Mouse (Mus musculus): ENCODE data around the gene Olfr1122. TPM values are rescaled to one million over a fixed set of nuclear protein-coding genes. Genes with fewer than 3 reads are reported as not detected.
"Not testable (repeated sequence)": the region's sequence is repeated elsewhere in the genome, so short reads cannot be mapped to it uniquely, and the experiment has no call there.

Gene Olfr1122
- polyA plus RNA-seq (2014; fragmentation: Nextera tagmentation; extraction: Ambion mirVana), result not detected in 2 replicates

DNA sequence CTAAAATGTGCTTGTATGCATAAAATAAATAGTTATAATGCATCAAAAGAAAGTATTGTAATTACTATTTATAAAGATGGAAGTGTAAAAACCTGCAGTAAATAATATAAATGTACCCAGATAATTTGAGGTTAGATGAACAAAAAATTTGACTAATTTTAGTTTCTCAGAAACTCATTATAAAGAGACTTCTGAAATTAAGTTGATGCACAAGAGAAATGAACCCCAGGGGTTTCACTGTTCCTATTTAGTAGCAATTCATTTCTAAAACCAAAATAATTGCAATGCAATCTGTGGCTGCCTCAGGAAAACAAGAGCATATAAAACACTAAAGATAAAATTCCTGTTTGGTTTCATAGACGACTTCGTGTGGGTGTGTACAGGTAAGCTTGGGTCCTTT lies at the start of gene Olfr1122:
TSS of gene Olfr1122 (plus strand) at position 301 of the 400 bp plus-strand sequence.
- 80% methylated on average over 2 of the region's 2 CpGs for WGBS (ENCODE audit: insufficient replicate concordance)
- Histone ChIP-seq H3K9me3 (replicated peaks; ENCODE audit: control insufficient read depth, low read length) (no peaks in the 10 kb centered on the region), H3K27ac (ENCODE audit: low read depth, low read length) (no peak within 1 kb of the TSS), H3K27me3 (ENCODE audit: control insufficient read depth, insufficient read depth, low read length) (no peaks in the 10 kb centered on the region), H3K9ac (ENCODE audit: low read depth, low read length) (no peak within 1 kb of the TSS), H3K4me1 (ENCODE audit: control insufficient read depth, insufficient read depth, low read length) (no peaks in the 10 kb centered on the region), H3K36me3 (ENCODE audit: control insufficient read depth, insufficient read depth, low read length) (no peaks in the 10 kb centered on the region), H3K4me3 (ENCODE audit: low read depth, low read length) (no peak within 1 kb of the TSS), H3K4me2 (no peak within 1 kb of the TSS)
- no peak for ATAC-seq (replicated peaks; ENCODE audit: insufficient number of reproducible peaks, low FRiP score, low TSS enrichment)

DNA sequence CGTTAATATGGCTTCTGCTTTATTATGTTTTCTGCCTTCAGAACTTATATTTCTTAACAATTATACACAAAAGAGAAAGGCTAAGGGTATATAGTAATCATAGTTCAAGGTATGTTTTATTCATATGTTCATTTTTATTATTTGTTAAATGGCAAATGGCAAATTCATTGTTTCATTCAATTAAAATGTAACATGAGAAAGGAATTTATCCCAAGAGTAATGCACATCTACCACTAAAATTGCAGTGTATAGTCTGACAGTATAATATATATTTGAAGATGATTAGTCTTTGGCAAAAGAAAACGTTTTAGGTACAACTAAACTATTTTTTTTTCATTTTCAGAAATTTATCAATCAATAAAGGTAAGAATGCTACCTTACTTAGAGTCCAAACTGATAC lies 31.1 kb upstream of the Olfr1122 start, which contains the start of gene Olfr1120:
TSS of gene Olfr1120 (plus strand) at position 301 of the 400 bp plus-strand sequence.
- no peak within 1 kb of the TSS for H3K27ac ChIP-seq (ENCODE audit: low read depth, low read length)
- no peak within 1 kb of the TSS for H3K9ac ChIP-seq (ENCODE audit: low read depth, low read length)
- no peaks in the 10 kb centered on the region for H3K9me3 ChIP-seq (replicated peaks; ENCODE audit: control insufficient read depth, low read length)
- H3K27me3 ChIP-seq (ENCODE audit: control insufficient read depth, insufficient read depth, low read length), result no peaks in the 10 kb centered on the region
- no peak for ATAC-seq (replicated peaks; ENCODE audit: insufficient number of reproducible peaks, low FRiP score, low TSS enrichment)
- 52% methylated on average over 2 of the region's 2 CpGs for WGBS (ENCODE audit: insufficient replicate concordance)
- H3K4me2 ChIP-seq, result no peak within 1 kb of the TSS
- no peak within 1 kb of the TSS for H3K4me3 ChIP-seq (ENCODE audit: low read depth, low read length)
- no peaks in the 10 kb centered on the region for H3K4me1 ChIP-seq (ENCODE audit: control insufficient read depth, insufficient read depth, low read length)
- no peaks in the 10 kb centered on the region for H3K36me3 ChIP-seq (ENCODE audit: control insufficient read depth, insufficient read depth, low read length)

DNA sequence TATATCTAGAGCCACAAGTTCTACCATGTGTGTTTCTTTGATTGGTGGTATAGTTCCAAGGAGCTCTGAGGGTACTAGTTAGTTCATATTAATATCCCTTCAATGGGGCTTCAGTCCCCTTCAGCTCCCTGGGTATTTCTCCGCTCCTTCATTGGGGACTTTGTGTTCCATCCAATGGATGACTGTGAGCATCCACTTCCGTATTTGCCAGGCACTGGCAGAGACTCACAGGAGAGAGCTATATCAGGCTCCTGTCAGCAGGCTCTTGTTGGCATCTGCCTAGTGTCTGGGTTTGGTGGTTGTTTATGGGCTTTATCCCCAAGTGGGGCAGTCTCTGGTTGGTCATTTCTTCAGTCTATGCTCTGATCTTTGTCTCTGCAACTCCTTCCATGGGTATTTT lies 25.5 kb upstream of the Olfr1122 start:
- 79% methylated on average over 2 of the region's 2 CpGs for WGBS (ENCODE audit: insufficient replicate concordance)
- not testable (repeated sequence) for H3K4me2 ChIP-seq; H3K9me3 ChIP-seq (replicated peaks; ENCODE audit: control insufficient read depth, low read length); H3K4me1 ChIP-seq (ENCODE audit: control insufficient read depth, insufficient read depth, low read length); H3K27me3 ChIP-seq (ENCODE audit: control insufficient read depth, insufficient read depth, low read length); H3K9ac ChIP-seq (ENCODE audit: low read depth, low read length); H3K4me3 ChIP-seq (ENCODE audit: low read depth, low read length); ATAC-seq (replicated peaks; ENCODE audit: insufficient number of reproducible peaks, low FRiP score, low TSS enrichment); H3K36me3 ChIP-seq (ENCODE audit: control insufficient read depth, insufficient read depth, low read length); H3K27ac ChIP-seq (ENCODE audit: low read depth, low read length)

DNA sequence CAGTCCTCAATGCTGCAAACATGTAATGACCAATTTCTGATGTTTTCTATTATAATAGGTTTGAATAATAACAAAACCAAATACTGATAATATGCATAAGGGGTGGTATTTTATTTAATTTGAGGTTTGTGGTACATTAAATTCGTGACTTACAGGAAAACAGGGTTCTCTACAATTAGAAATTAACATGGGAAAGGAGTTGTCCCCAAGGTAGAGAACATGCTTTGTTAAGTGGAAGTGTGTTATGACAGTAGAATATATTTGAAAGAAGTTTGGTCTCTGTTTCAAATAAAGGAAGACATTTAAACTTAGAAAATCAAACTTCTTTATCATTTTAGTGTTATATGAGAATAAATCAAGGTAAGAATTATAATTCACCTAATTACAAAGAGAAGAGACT lies 16.1 kb upstream of the Olfr1122 start, which contains the start of gene Olfr1121:
TSS of gene Olfr1121 (plus strand) at position 301 of the 400 bp plus-strand sequence.
- Histone ChIP-seq H3K9ac (ENCODE audit: low read depth, low read length) (no peak within 1 kb of the TSS), H3K4me1 (ENCODE audit: control insufficient read depth, insufficient read depth, low read length) (no peaks in the 10 kb centered on the region), H3K27me3 (ENCODE audit: control insufficient read depth, insufficient read depth, low read length) (no peaks in the 10 kb centered on the region), H3K36me3 (ENCODE audit: control insufficient read depth, insufficient read depth, low read length) (no peaks in the 10 kb centered on the region), H3K4me2 (no peak within 1 kb of the TSS), H3K27ac (ENCODE audit: low read depth, low read length) (no peak within 1 kb of the TSS), H3K9me3 (replicated peaks; ENCODE audit: control insufficient read depth, low read length) (no peaks in the 10 kb centered on the region), H3K4me3 (ENCODE audit: low read depth, low read length) (no peak within 1 kb of the TSS)
- ATAC-seq (replicated peaks; ENCODE audit: insufficient number of reproducible peaks, low FRiP score, low TSS enrichment), result no peak
- 39% methylated on average over 1 of the region's 1 CpGs for WGBS (ENCODE audit: insufficient replicate concordance)

DNA sequence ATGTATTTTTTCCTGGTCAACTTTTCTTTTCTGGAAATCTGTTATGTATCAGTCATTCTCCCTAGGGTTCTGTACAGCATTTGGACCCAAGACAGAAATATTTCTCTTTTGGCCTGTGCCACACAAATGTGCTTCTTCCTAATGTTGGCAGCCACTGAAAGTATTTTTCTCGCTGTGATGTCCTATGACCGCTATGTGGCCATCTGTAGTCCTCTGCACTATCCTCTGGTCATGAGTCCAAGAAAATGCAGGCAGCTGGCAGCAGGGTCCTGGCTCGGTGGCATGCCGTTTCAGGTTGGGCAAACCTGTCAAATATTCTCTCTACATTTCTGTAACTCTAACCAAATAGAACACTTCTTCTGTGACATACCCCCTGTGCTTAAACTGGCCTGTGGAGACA lies 13.9 kb upstream of the Olfr1122 start:
- H3K27me3 ChIP-seq (ENCODE audit: control insufficient read depth, insufficient read depth, low read length), result no peaks in the 10 kb centered on the region
- no peak for ATAC-seq (replicated peaks; ENCODE audit: insufficient number of reproducible peaks, low FRiP score, low TSS enrichment)
- no peak overlapping the region for H3K4me2 ChIP-seq
- no peak overlapping the region for H3K4me3 ChIP-seq (ENCODE audit: low read depth, low read length)
- no peaks in the 10 kb centered on the region for H3K36me3 ChIP-seq (ENCODE audit: control insufficient read depth, insufficient read depth, low read length)
- no peak overlapping the region for H3K27ac ChIP-seq (ENCODE audit: low read depth, low read length)
- H3K9me3 ChIP-seq (replicated peaks; ENCODE audit: control insufficient read depth, low read length), result no peaks in the 10 kb centered on the region
- H3K4me1 ChIP-seq (ENCODE audit: control insufficient read depth, insufficient read depth, low read length), result no peaks in the 10 kb centered on the region
- WGBS (ENCODE audit: insufficient replicate concordance), result 86% methylated on average over 4 of the region's 4 CpGs
- no peak overlapping the region for H3K9ac ChIP-seq (ENCODE audit: low read depth, low read length)

DNA sequence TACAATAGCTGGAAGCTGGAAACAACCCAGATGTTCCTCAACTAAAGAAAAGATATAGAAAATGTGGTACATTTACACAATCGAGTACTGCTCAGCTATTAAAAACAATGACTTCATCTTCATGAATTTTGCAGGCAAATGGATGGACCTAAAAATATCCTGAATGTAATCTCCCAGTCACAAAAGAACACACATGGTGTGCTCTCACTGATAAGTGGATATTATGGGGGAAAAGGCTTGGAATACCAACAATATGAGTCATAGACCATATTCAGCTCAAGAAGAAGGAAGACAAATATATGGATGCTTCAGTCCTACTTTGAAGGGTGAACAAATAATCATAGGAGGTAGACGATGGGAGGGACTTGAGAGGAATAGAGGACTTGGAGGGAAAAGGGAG lies 1.7 kb upstream of the Olfr1122 start:
- WGBS (ENCODE audit: insufficient replicate concordance), result 53% methylated on average over 2 of the region's 2 CpGs

DNA sequence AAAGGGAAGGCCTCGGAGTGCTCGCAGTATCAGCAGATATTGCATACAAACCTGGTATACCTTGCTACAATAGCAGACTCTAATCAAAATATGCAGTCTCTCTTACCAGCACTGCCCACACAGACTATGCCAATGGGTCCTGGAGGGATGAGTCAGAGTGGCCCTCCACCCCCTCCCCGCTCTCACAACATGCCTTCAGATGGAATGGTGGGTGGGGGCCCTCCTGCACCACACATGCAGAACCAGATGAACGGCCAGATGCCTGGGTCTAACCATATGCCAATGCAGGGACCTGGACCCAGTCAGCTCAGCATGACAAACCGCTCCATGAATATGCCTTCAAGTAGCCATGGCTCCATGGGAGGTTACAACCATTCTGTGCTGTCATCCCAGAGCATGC lies 8.0 kb downstream of the Olfr1122 start:
- H3K9ac ChIP-seq (ENCODE audit: low read depth, low read length); H3K4me1 ChIP-seq (ENCODE audit: control insufficient read depth, insufficient read depth, low read length); H3K27me3 ChIP-seq (ENCODE audit: control insufficient read depth, insufficient read depth, low read length); H3K4me3 ChIP-seq (ENCODE audit: low read depth, low read length); H3K27ac ChIP-seq (ENCODE audit: low read depth, low read length); H3K36me3 ChIP-seq (ENCODE audit: control insufficient read depth, insufficient read depth, low read length); H3K4me2 ChIP-seq; H3K9me3 ChIP-seq (replicated peaks; ENCODE audit: control insufficient read depth, low read length): not testable (repeated sequence)
- 0 out of 2 replicates have a peak, but pooled peaks have one; percentile 46 for ATAC-seq (replicated peaks; ENCODE audit: insufficient number of reproducible peaks, low FRiP score, low TSS enrichment)
- 93% methylated on average over 4 of the region's 5 CpGs for WGBS (ENCODE audit: insufficient replicate concordance)

More for the DNA sequence above, 1.7 kb upstream of the Olfr1122 start:
- H3K9me3 ChIP-seq (replicated peaks; ENCODE audit: control insufficient read depth, low read length), result no peaks in the 10 kb centered on the region
- H3K4me2 ChIP-seq, result no peak overlapping the region
- no peak overlapping the region for H3K9ac ChIP-seq (ENCODE audit: low read depth, low read length)
- no peaks in the 10 kb centered on the region for H3K4me1 ChIP-seq (ENCODE audit: control insufficient read depth, insufficient read depth, low read length)
- H3K4me3 ChIP-seq (ENCODE audit: low read depth, low read length), result no peak overlapping the region
- H3K27me3 ChIP-seq (ENCODE audit: control insufficient read depth, insufficient read depth, low read length), result no peaks in the 10 kb centered on the region
- no peak overlapping the region for H3K27ac ChIP-seq (ENCODE audit: low read depth, low read length)
- H3K36me3 ChIP-seq (ENCODE audit: control insufficient read depth, insufficient read depth, low read length), result no peaks in the 10 kb centered on the region
- ATAC-seq (replicated peaks; ENCODE audit: insufficient number of reproducible peaks, low FRiP score, low TSS enrichment), result no peak; the same call in 1 of the 2 replicates

DNA sequence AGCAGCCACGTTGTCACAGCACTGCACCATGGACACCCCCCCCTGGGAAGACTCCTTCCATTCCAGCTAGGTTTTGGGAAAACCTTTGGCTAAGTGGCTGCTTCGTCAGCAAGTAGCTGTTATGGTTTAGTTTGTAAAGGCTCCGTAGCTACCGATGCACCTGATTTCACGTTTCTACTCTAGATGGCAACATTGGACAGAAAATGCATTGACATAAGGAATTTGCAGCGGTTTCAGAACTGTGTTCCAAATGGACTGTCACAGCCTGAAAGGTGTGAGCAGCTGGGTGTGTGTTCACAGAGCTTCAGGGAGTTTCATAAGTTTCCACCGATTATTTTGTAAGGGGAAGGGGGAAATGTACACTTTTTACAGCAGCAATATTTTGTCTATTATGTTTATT lies 9.0 kb downstream of the Olfr1122 start:
- not testable (repeated sequence) for ATAC-seq (replicated peaks; ENCODE audit: insufficient number of reproducible peaks, low FRiP score, low TSS enrichment); H3K9ac ChIP-seq (ENCODE audit: low read depth, low read length); H3K27me3 ChIP-seq (ENCODE audit: control insufficient read depth, insufficient read depth, low read length); H3K4me2 ChIP-seq; H3K36me3 ChIP-seq (ENCODE audit: control insufficient read depth, insufficient read depth, low read length); H3K9me3 ChIP-seq (replicated peaks; ENCODE audit: control insufficient read depth, low read length); H3K4me1 ChIP-seq (ENCODE audit: control insufficient read depth, insufficient read depth, low read length); H3K4me3 ChIP-seq (ENCODE audit: low read depth, low read length); H3K27ac ChIP-seq (ENCODE audit: low read depth, low read length)
- WGBS (ENCODE audit: insufficient replicate concordance), result 78% methylated on average over 7 of the region's 7 CpGs

DNA sequence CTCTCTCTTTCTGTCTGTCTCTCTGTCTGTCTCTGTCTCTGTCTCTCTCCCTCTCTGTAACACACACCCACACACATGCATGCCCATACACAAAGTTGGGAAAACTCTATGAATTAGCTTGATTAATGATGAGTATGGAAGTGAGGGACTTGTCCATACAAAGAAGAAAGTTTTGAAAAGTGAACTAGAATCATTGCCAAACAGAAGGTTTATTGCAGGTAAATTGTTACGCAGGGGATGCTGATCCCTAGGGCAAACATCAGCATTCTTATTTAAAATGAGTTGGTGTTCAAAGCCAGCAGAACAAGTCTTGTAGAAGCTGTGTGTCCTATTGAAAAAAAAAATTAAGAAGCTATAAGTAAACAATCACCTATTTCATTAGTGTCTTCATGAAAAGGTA lies 30.7 kb downstream of the Olfr1122 start, which contains the start of gene Olfr1123:
TSS of gene Olfr1123 (plus strand) at position 301 of the 400 bp plus-strand sequence.
- Histone ChIP-seq H3K27ac (ENCODE audit: low read depth, low read length) (no peak within 1 kb of the TSS), H3K4me2 (no peak within 1 kb of the TSS), H3K9ac (ENCODE audit: low read depth, low read length) (no peak within 1 kb of the TSS), H3K4me3 (ENCODE audit: low read depth, low read length) (no peak within 1 kb of the TSS), H3K36me3 (ENCODE audit: control insufficient read depth, insufficient read depth, low read length) (no peaks in the 10 kb centered on the region), H3K9me3 (replicated peaks; ENCODE audit: control insufficient read depth, low read length) (no peaks in the 10 kb centered on the region), H3K27me3 (ENCODE audit: control insufficient read depth, insufficient read depth, low read length) (no peaks in the 10 kb centered on the region), H3K4me1 (ENCODE audit: control insufficient read depth, insufficient read depth, low read length) (no peaks in the 10 kb centered on the region)
- 87% methylated on average over 1 of the region's 1 CpGs for WGBS (ENCODE audit: insufficient replicate concordance)
- no peak for ATAC-seq (replicated peaks; ENCODE audit: insufficient number of reproducible peaks, low FRiP score, low TSS enrichment)
